Mouse (Mus musculus): ENCODE data around the gene Sema3f.

DNA sequence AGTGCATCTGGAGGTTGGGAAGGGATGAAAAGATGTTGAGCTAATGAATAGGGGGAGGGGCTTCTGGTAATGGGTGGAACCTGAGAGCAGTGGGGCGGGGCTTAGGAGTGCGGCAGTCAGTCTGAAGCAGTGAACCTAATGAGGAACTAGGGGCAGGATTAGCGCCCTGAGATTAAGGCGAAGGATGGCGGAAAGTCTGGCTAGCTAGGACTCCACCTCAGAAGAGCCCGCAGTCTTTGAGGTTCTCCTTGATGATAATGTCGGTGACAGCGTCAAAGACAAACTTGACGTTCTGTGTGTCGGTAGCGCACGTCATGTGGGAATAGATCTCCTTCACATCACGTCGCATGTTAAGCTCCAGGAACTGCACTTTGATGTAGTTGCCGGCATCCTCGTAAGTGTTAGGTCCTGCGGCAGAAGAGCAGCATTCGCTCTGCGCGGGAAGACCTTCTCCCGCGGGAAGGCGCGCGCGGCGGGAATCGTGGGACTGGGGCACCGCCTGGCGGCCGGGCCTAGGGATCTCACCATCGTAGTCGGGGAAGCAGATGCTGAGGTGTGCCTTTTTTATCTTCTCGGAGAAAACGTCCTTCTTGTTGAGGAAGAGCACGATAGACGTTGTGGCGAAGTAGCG, 34.5 kb downstream of the Sema3f start:
- TF ChIP-seq CTCF (IDR thresholded peaks at IDR 0.05; ENCODE audit: extremely low read depth, insufficient read depth, low read length) (peak; percentile 65), POLR2A (IDR thresholded peaks at IDR 0.05; ENCODE audit: extremely low read depth, insufficient read depth, low read length) (no peak)

All from cortical plate, adult 2 months (tissue).